Mouse (Mus musculus): ENCODE measurements around the gene Slc16a6. TPM values are rescaled to one million over a fixed set of nuclear protein-coding genes. Genes with fewer than 3 reads are reported as not detected.
A peak's percentile ranks its signal among the peaks of the same experiment; 100 is the strongest.

The Slc16a6 gene
- total and polyA plus RNA-seq, 3 experiments: 14.1 to 24.2 (median 20.9) TPM

- TF ChIP-seq ZNF384 (IDR thresholded peaks at IDR 0.05; ENCODE audit: low read depth, low read length): no peak
- no peak; the same call in 1 of the 2 replicates for TF ChIP-seq MXI1 (IDR thresholded peaks at IDR 0.05; ENCODE audit: low read depth, low read length)
- no peak; the same call in 1 of the 2 replicates for TF ChIP-seq NRF1 (IDR thresholded peaks at IDR 0.05; ENCODE audit: low read depth, low read length)
- TF ChIP-seq ZKSCAN1 (IDR thresholded peaks at IDR 0.05; ENCODE audit: borderline replicate concordance, low read depth, low read length): no peak
- TF ChIP-seq CTCF (conservative IDR thresholded peaks at IDR 0.05 in 1 of 2, IDR thresholded peaks at IDR 0.05 in 1 of 2; ENCODE audit: low read depth in 2 of 2, low read length in 2 of 2): no peak
- no peak for TF ChIP-seq ZC3H11A (IDR thresholded peaks at IDR 0.05; ENCODE audit: low read depth, low read length)
- no peak; the same call in none of the 2 replicates for TF ChIP-seq MAX (IDR thresholded peaks at IDR 0.05; ENCODE audit: low read length)
- peak; percentile 76 for TF ChIP-seq POLR2A (IDR thresholded peaks at IDR 0.05; ENCODE audit: low read depth, low read length)
- peak; percentile 79 for TF ChIP-seq IRF4 (IDR thresholded peaks at IDR 0.05; ENCODE audit: low read depth, low read length)
- TF ChIP-seq ETS1 (conservative IDR thresholded peaks at IDR 0.05; ENCODE audit: low read depth, low read length): peak; percentile 39; the same call in 1 of the 2 replicates
- no peak; the same call in none of the 2 replicates for TF ChIP-seq SIN3A (IDR thresholded peaks at IDR 0.05; ENCODE audit: low read length)
- TF ChIP-seq ELF1 (IDR thresholded peaks at IDR 0.05; ENCODE audit: low read depth, low read length): peak; percentile 92
- TF ChIP-seq KAT2A (IDR thresholded peaks at IDR 0.05; ENCODE audit: insufficient replicate concordance, low read length): 0 out of 2 replicates have a peak, but pooled peaks have one; percentile 51
- peak; percentile 60 for TF ChIP-seq HCFC1 (IDR thresholded peaks at IDR 0.05; ENCODE audit: low read depth, low read length)
- TF ChIP-seq USF1 (IDR thresholded peaks at IDR 0.05; ENCODE audit: low read depth, low read length): no peak
- no peak for TF ChIP-seq MYC (IDR thresholded peaks at IDR 0.05; ENCODE audit: low read depth, low read length)
- no peak; the same call in 1 of the 2 replicates for TF ChIP-seq MAFK (IDR thresholded peaks at IDR 0.05; ENCODE audit: insufficient replicate concordance, low read length)
- TF ChIP-seq POLR2AphosphoS2 (IDR thresholded peaks at IDR 0.05; ENCODE audit: low read depth, low read length): no peak
- TF ChIP-seq USF2 (conservative IDR thresholded peaks at IDR 0.05; ENCODE audit: low read depth, low read length): no peak
- TF ChIP-seq E2F4 (IDR thresholded peaks at IDR 0.05; ENCODE audit: insufficient replicate concordance, low read depth, low read length): no peak
- peak; percentile 97 for TF ChIP-seq CHD2 (IDR thresholded peaks at IDR 0.05; ENCODE audit: low read length)
- no peak for TF ChIP-seq GABPA (IDR thresholded peaks at IDR 0.05; ENCODE audit: insufficient replicate concordance, low read depth, low read length)
- no peak; the same call in 1 of the 2 replicates for TF ChIP-seq TBP (conservative IDR thresholded peaks at IDR 0.05; ENCODE audit: low read depth, low read length)
- TF ChIP-seq RCOR1 (conservative IDR thresholded peaks at IDR 0.05; ENCODE audit: low read depth, low read length): 0 out of 2 replicates have a peak, but pooled peaks have one; percentile 23
- TF ChIP-seq MAZ (IDR thresholded peaks at IDR 0.05; ENCODE audit: low read depth, low read length): no peak
- TF ChIP-seq JUND (conservative IDR thresholded peaks at IDR 0.05; ENCODE audit: low read depth, low read length): no peak
- peak; percentile 95 for TF ChIP-seq BHLHE40 (IDR thresholded peaks at IDR 0.05; ENCODE audit: low read depth, low read length)
- no peak for TF ChIP-seq CHD1 (IDR thresholded peaks at IDR 0.05; ENCODE audit: low read depth, low read length)
- peak; percentile 70 for TF ChIP-seq NELFE (IDR thresholded peaks at IDR 0.05; ENCODE audit: low read depth, low read length)
- no peak for TF ChIP-seq JUN (IDR thresholded peaks at IDR 0.05; ENCODE audit: insufficient read depth, low read depth, low read length)
- 0 out of 2 replicates have a peak, but pooled peaks have one; percentile 14 for TF ChIP-seq UBTF (IDR thresholded peaks at IDR 0.05; ENCODE audit: low read depth, low read length)
- TF ChIP-seq EP300 (IDR thresholded peaks at IDR 0.05; ENCODE audit: low read length): peak; percentile 74; the same call in 1 of the 2 replicates
- no peak for TF ChIP-seq ZMIZ1 (IDR thresholded peaks at IDR 0.05; ENCODE audit: low read depth, low read length)
- no peak; the same call in none of the 2 replicates for TF ChIP-seq RAD21 (IDR thresholded peaks at IDR 0.05; ENCODE audit: low read depth, low read length)
- TF ChIP-seq PAX5 (IDR thresholded peaks at IDR 0.05; ENCODE audit: low read length): no peak
- peak; percentile 51 for TF ChIP-seq TCF12 (IDR thresholded peaks at IDR 0.05; ENCODE audit: low read depth, low read length)
- peak; percentile 77; the same call in 1 of the 2 replicates for TF ChIP-seq MEF2A (IDR thresholded peaks at IDR 0.05; ENCODE audit: borderline replicate concordance, low read depth, low read length)
- no peak for TF ChIP-seq SMC3 (IDR thresholded peaks at IDR 0.05; ENCODE audit: low read depth, low read length)
- Histone ChIP-seq H3K4me2 (ENCODE audit: insufficient read depth, low read depth, poor library complexity, severe bottlenecking) (peak overlapping the region; percentile 73), H3K9me3 (replicated peaks; ENCODE audit: low read length) (no peaks in the 10 kb centered on the region), H3K36me3 (replicated peaks in 1 of 2; ENCODE audit: control insufficient read depth in 1 of 2, insufficient read depth in 1 of 2, low read length in 1 of 2) (peaks cover 0 to 10% of the 10 kb centered on the region in 2 experiments), H3K27me3 (replicated peaks) (no peaks in the 10 kb centered on the region), H3K4me1 (ENCODE audit: control insufficient read depth in 1 of 2, insufficient read depth in 2 of 2) (peaks cover 23 to 61% of the 10 kb centered on the region in 2 experiments), H3K27ac (ENCODE audit: insufficient read depth, low read depth) (peak overlapping the region; percentile 97), H3K79me2 (replicated peaks; ENCODE audit: control insufficient read depth, extremely low read depth, insufficient read depth, poor library complexity, severe bottlenecking) (no peaks in the 10 kb centered on the region), H3K9ac (ENCODE audit: insufficient read depth, low read depth) (peak overlapping the region; percentile 60), H3K4me3 (replicated peaks in 1 of 3; ENCODE audit: low read depth in 2 of 3, low read length in 2 of 3, poor library complexity in 1 of 3) (peak overlapping the region; percentile 42 to 58 (median 51))
- dilution Hi-C loops (cut with MboI; ENCODE audit: extremely low pct_ligation_motif_present, extremely low pct_unique_long_range_greater_than_20kb, low sequenced_read_pairs): no loop called here
- peak; percentile 95 for DNase-seq (ENCODE audit: extremely low read depth)
- in situ Hi-C loops (cut with MboI; ENCODE audit: low pct_ligation_motif_present, low pct_unique_long_range_greater_than_20kb, low sequenced_read_pairs): no loop called here
Observed at GRCm38 (mm10) chr11:109495771-109496474, 22.5 kb upstream of the Slc16a6 start.
